Mouse (Mus musculus): ENCODE results near the gene Klhl30.

Klhl30 gene

GRCm38 (mm10) chr1:91350841-91351240 is at the start of gene Klhl30:
Gene Klhl30 (plus strand): TSS chr1:91351016.
- DNase-seq, result no peak

DNA sequence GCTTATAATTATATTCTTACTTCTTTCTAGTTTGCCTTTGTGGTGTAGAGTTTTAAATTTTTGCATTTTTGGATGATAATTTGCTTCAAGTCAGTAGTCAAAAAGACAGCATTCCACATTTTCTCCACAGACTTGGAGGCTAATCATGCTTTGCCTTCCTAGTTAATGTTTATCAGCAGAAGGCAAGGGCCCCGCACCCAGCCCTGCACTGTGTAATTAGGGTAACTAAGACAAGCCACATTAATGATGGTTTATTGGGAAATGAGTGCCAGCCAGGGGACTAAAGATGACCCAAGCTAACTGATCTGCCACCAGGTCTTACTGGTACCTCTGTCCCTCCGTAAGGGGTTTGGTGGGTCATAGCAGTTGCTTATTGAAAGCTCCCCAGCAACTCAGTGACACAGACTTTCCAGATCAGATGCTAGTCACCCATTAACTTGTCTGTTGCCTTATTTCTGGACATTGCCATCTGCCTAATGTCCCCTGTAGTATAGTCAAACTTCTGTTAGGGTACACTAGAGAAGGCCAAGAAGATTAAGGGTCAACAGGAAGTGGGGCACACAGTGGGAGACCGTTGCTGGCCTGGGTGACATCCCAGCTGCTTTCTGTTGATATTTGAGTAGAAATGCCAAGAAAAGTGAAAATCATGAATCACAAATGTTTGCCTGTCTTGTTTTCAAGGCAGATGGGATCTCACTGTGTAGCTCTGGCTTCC is 49.5 kb upstream of the Klhl30 start:
- no peak for DNase-seq

DNA sequence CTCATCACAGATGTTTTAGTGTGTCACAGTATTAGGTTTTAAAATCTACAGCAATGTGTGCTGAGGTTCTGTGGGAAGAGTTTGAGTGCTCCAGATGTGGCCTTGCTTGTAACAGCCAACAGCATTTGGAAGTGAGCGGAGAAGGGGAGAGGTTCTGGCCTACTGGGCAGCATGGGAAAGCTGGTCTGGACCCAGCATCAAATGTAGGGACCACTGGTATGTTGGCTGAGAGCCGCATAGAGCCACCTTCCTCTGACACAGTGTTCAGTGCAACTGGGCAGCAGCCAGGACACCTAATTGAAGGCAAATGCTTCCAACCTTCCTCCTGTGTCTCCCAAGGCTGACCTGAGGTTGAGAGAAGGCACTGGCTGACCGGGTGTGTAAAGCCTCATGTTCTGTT is 48.8 kb upstream of the Klhl30 start:
- DNase-seq, result no peak

- no peak for DNase-seq
Observed at GRCm38 (mm10) chr1:91304621-91305020, 46.2 kb upstream of the Klhl30 start.

- no peak for DNase-seq
Observed at GRCm38 (mm10) chr1:91309366-91310085, 41.3 kb upstream of the Klhl30 start.

DNA sequence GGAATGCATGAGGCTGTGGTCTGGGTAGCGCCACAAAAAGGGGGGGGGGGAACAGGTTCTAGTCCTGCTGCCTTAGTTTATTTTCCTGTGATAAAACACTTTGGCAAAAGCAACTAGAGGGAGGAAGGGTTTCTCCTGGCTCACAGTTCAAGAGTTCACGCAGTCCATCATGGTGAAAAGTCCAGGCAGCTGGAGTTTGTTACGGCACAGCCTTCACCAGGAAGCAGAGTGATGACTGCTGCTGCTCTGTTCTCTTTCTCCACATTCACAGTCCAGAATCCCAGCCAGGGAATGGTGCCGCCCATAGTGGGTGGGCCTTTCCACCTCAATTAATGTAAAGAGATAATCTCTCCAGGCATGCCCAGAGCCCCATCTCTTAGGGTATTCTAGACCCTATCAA is 38.5 kb upstream of the Klhl30 start:
- DNase-seq, result no peak

- no peak for DNase-seq
Observed at GRCm38 (mm10) chr1:91313251-91313650, 37.6 kb upstream of the Klhl30 start.

GRCm38 (mm10) chr1:91317656-91318055 is 33.2 kb upstream of the Klhl30 start:
- DNase-seq, result no peak

GRCm38 (mm10) chr1:91321760-91322438 is 28.9 kb upstream of the Klhl30 start, which contains the start of gene Espnl:
Gene Espnl (plus strand): TSS chr1:91322075.
- no peak for DNase-seq

DNA sequence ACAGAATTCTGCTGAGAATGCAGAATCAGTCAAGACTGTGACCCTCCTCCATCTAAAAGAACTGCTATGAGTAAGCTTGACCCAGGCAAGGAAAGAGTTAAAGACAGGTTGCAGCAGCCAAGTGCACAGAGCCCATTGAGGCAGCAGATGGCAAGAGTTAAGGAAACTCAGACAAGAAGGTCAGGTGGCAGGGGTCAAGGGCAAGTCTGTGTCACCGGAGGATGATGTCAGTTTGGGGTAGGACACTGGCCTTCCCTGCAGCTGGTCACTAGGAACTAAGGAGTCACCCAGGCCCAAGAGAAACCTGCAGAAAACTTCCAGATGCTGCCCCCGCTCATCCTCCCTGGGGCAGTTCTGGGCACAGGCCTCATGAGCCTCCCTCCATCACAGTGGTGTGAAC is 26.2 kb upstream of the Klhl30 start:
- DNase-seq, result no peak

GRCm38 (mm10) chr1:91325488-91326042 is 25.3 kb upstream of the Klhl30 start:
- no peak for DNase-seq

- no peak for DNase-seq
Observed at GRCm38 (mm10) chr1:91332102-91332501, 18.7 kb upstream of the Klhl30 start.

GRCm38 (mm10) chr1:91333582-91333981 is 17.2 kb upstream of the Klhl30 start:
- no peak for DNase-seq

DNA sequence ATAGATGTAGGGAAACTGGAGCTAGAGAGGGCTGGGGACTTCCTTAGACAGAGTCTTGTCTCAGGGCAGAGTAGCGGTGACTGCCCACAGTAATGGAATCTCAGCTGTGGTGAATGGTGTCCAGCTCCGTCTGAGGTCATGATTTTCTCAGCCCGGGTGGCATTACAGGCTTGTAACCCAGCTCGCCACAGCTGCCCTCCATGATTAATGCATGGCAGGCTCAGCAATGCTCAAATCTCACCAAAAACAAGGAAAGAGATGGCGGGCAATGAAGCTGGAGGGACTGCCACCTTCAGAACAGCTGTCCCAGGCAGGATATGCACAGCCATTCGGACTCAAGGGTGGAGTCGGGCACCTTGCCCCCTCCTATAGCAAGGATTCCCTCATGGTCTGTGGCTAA is 13.5 kb upstream of the Klhl30 start:
- no peak for DNase-seq

DNA sequence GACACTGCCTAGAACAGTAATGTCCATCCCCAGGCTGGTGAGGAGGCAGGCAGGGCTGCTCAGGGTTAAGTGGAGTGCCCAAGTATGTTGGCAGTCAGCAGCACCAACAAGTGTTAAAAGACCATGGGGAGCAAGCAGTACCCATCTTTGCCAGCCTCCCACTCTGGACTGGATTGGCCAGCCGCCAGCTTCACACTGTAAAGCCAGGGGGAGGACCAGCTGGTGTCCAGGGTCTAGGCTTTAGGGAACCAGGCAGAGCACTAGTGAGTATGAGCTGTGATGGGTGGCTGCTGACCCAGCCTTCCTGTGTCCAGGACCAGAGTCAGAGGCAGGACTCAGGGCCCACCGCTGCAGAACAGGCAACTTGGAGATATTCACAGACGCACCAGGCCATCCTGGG is 6.8 kb upstream of the Klhl30 start:
- DNase-seq, result no peak

DNA sequence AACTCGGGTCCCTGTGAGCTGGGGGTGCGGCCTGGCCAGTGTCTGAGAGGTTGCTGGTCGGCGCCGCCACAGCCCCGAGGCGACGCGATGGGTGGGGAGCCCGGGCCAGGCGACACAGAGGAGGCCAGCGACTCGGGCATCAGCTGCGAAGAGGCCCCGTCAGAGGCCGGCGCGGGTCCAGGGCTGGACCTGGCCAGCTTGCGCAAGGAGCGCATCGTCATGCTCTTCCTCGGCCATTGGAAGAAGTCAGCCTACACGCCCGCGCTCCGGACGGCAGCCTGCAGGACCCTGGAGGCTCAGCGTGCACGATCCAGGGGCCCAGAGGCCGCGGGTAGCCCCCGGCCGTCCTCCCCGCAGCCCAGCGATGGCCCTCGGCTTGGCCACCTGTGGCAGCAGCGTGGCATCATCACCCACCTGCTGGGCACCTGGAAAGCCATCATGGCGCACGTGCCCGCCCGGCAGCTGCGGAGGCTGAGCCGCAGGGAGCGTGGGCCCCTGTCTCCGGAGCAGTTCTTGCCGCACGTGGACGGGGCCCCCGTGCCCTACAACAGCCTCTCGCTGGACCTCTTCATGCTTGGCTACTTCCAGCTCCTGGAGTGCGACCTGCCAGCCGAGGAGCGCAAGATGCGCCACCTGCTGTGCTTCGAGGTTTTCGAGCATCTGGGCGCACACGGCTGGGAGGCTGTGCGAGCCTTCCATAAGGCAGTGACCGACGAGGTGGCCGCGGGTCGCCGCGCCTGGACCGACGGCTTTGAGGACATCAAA is 5.7 kb upstream of the Klhl30 start:
- no peak for DNase-seq

DNA sequence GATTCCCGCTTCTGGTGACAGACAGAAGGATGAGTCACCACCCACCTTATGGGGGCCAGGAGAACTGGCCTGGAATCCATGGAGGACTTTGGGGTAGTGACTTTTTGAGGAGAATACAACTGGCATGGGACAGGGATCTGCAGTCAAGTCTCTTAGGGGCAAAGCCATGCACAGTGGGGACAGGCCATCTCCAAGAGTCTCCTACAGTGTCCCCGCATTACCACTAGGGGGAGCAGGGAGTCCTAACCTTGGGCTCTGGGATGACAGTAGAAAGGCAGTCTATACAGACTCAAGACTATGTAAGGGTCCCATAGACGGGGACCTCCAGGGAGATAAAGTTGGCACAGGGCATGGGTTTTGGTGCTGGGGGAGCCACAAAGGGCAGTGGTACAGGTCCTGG is 3.9 kb upstream of the Klhl30 start:
- peak; percentile 73 for DNase-seq

DNA sequence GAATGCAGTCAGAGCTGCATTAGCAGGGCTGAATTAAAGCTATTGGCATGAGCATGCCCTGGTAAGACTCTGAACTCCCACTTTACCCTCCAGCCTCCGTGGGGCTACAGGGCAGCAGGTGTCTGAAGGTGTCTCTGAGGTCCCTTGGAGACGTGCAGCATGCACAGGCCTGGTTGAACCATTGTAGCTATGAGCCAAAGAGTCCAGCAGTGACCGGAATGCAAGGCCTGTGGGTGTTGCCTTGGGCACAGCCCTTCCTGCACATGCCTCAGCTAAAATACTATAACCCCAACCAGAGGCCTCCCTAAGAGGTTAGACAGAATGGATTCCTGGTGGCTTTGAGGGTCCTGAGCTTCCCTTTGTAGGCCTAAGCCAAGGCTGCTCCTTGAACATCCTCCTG is 433 bp downstream of the Klhl30 start:
- DNase-seq, result no peak

- no peak for DNase-seq
Observed at GRCm38 (mm10) chr1:91352277-91352676, 1.5 kb downstream of the Klhl30 start.

GRCm38 (mm10) chr1:91356105-91356504 is 5.3 kb downstream of the Klhl30 start:
- DNase-seq, result no peak

DNA sequence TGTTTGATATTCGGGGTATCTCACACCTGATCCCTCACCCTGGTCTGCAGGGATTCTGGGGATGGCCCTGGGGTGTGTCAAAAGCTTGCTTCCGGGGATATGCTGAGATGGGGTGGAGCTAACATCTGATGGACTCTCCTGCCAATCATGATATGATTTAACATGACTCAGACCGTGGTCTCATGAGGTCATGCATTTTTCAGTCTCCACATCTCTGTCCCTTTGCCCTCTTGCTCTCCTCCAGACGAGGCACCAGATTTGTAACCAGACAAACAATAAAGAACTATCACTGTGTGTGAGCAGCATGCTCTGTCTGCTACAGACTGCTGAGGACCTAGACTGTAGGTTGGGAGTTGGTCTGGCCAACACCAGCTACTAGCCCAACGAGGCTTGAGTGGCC is 11.3 kb downstream of the Klhl30 start:
- no peak for DNase-seq

DNA sequence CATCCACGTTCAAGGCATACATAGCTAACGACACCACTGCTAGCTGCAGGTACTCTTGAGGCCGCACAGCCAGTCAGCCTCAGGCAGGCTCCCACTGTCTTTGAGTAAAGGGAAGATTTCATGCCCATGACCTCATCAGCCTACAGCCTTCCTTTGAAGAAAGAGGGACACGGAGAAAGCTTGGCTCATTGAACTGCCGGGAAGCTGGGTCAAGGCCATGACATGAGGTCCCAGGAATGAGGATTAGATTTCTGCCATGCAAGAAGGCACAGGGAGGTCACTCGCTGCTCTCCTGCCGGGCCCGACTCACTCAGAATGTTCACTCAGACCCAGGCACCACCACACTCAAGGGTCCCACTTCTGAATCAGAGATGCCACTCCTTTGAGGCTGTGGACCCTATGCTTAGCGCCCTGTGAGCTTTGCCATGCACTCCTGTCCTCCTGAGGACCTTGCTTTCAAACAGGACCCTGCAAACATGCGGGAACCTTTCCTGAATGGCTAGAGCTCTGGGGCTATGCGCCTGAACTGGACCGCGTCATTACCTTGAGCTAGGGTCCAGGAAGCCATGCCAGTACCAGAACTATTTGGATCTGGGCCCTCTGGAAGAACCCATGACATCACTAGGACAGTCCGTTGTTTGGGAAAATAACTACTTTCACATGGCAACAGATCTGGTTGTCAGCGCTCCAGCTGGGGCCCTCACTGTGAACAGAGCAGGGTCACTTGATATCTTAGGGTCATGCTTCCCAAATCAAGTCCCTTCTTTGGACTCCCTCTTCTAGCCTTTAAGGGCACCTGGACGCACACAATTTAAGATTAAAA is 14.2 kb downstream of the Klhl30 start:
- no peak for DNase-seq

All from thymus, postnatal 14 days (tissue).